ENCODE assay signal across 20 mouse cellular contexts in genomic region chr19:58878560-58878959, GRCm38 (mm10).
A peak's percentile ranks its signal among the peaks of the same experiment; 100 is the strongest.
DNase-seq lines count a peak whose midpoint lies in the region; ATAC-seq lines count a peak whose summit lies in the region.
"Had no signal": no experiment of that assay in that cellular context is flagged by ENCODE, and none has a peak within 500 bp of the region (broad histone marks: within the 10 kb centered on the region; RNA-seq: fewer than 3 reads in every experiment).

No protein-coding gene starts in this region.

- no peak overlapping the region for H3K4me2 ChIP-seq in intestine, embryonic 15.5 days (replicated peaks)
- no peak overlapping the region for H3K4me2 ChIP-seq in intestine, embryonic 16.5 days (ENCODE audit: low read depth, low read length)
- no peak overlapping the region for H3K4me2 ChIP-seq in lung, embryonic 16.5 days (ENCODE audit: low read depth, low read length)
- H3K4me2 ChIP-seq: embryonic facial prominence, embryonic 13.5 days; heart, embryonic 13.5 days; liver, embryonic 13.5 days had no signal

- peak; percentile 53; the same call in 1 of the 2 replicates for ATAC-seq in intestine, embryonic 15.5 days
- no peak for ATAC-seq in intestine, embryonic 16.5 days
- ATAC-seq in lung, embryonic 16.5 days (ENCODE audit: low read depth): peak; percentile 56; the same call in 1 of the 2 replicates
- ATAC-seq in CD4-positive, CD25-positive, alpha-beta regulatory T cell, adult 4 months: no peak
- ATAC-seq: forebrain, embryonic 16.5 days; hindbrain, embryonic 16.5 days had no signal

- peak; percentile 48 for DNase-seq in adrenal gland, postnatal 14 days
- DNase-seq in adrenal gland, adult 18-20 months (ENCODE audit: low spot score in 2 of 2): no peak
- DNase-seq in 3T3-L1 (ENCODE audit: low read depth, low spot score): peak; percentile 76
- DNase-seq in ovary, postnatal 36 days (ENCODE audit: low spot score): no peak
- DNase-seq: cerebellum, adult 11 months; cerebellum, postnatal 36 days; gastrocnemius, adult 2 months; layer of hippocampus, adult 9-11 months; liver, embryonic 13.5 days; right cerebral cortex, postnatal 25 days; thymus, postnatal 14 days had no signal

- 52% methylated on average over 2 of the region's 2 CpGs for WGBS in intestine, embryonic 15.5 days
- 62% methylated on average over 2 of the region's 2 CpGs for WGBS in intestine, embryonic 16.5 days
- 45% methylated on average over 2 of the region's 2 CpGs for WGBS in lung, embryonic 16.5 days

- H3K4me3 ChIP-seq in intestine, embryonic 15.5 days (replicated peaks): no peak overlapping the region
- no peak overlapping the region for H3K4me3 ChIP-seq in intestine, embryonic 16.5 days (ENCODE audit: low read length)
- no peak overlapping the region for H3K4me3 ChIP-seq in lung, embryonic 16.5 days (ENCODE audit: low read length)
- H3K4me3 ChIP-seq: embryonic facial prominence, embryonic 13.5 days; gastrocnemius, adult 2 months; heart, embryonic 13.5 days; limb, embryonic 10.5 days; liver, embryonic 13.5 days had no signal

- H3K27ac ChIP-seq in intestine, embryonic 15.5 days: no peak overlapping the region
- no peak overlapping the region for H3K27ac ChIP-seq in intestine, embryonic 16.5 days (ENCODE audit: low read length)
- no peak overlapping the region for H3K27ac ChIP-seq in lung, embryonic 16.5 days (ENCODE audit: low read length)
- H3K27ac ChIP-seq: embryonic facial prominence, embryonic 13.5 days; gastrocnemius, adult 2 months; heart, embryonic 13.5 days; limb, embryonic 10.5 days; liver, embryonic 13.5 days had no signal

- H3K9ac ChIP-seq in intestine, embryonic 15.5 days: no peak overlapping the region
- no peak overlapping the region for H3K9ac ChIP-seq in intestine, embryonic 16.5 days (ENCODE audit: low read depth, low read length)
- no peak overlapping the region for H3K9ac ChIP-seq in lung, embryonic 16.5 days (ENCODE audit: low read length)
- H3K9ac ChIP-seq: embryonic facial prominence, embryonic 13.5 days; heart, embryonic 13.5 days; liver, embryonic 13.5 days had no signal

- no peaks in the 10 kb centered on the region for H3K27me3 ChIP-seq in intestine, embryonic 15.5 days (replicated peaks)
- no peaks in the 10 kb centered on the region for H3K27me3 ChIP-seq in intestine, embryonic 16.5 days (replicated peaks; ENCODE audit: control insufficient read depth, insufficient read depth, low read length)
- H3K27me3 ChIP-seq in lung, embryonic 16.5 days (ENCODE audit: control insufficient read depth, insufficient read depth, low read depth, low read length): no peaks in the 10 kb centered on the region
- H3K27me3 ChIP-seq: embryonic facial prominence, embryonic 13.5 days; heart, embryonic 13.5 days; liver, embryonic 13.5 days had no signal

- peaks cover 12% of the 10 kb centered on the region for H3K4me1 ChIP-seq in intestine, embryonic 15.5 days (replicated peaks)
- peaks cover 4% of the 10 kb centered on the region for H3K4me1 ChIP-seq in intestine, embryonic 16.5 days (ENCODE audit: control insufficient read depth, insufficient read depth, low read length)
- peaks cover 7% of the 10 kb centered on the region for H3K4me1 ChIP-seq in lung, embryonic 16.5 days (replicated peaks; ENCODE audit: control insufficient read depth, insufficient read depth, low read length)
- H3K4me1 ChIP-seq: limb, embryonic 10.5 days; liver, embryonic 13.5 days had no signal

- H3K36me3 ChIP-seq in intestine, embryonic 15.5 days: no peaks in the 10 kb centered on the region
- no peaks in the 10 kb centered on the region for H3K36me3 ChIP-seq in intestine, embryonic 16.5 days (ENCODE audit: control insufficient read depth, insufficient read depth, low read length)
- no peaks in the 10 kb centered on the region for H3K36me3 ChIP-seq in lung, embryonic 16.5 days (ENCODE audit: control insufficient read depth, insufficient read depth, low read length)
- H3K36me3 ChIP-seq: embryonic facial prominence, embryonic 13.5 days; heart, embryonic 13.5 days; limb, embryonic 10.5 days; liver, embryonic 13.5 days had no signal

- H3K9me3 ChIP-seq in intestine, embryonic 15.5 days: no peaks in the 10 kb centered on the region
- no peaks in the 10 kb centered on the region for H3K9me3 ChIP-seq in intestine, embryonic 16.5 days (ENCODE audit: control insufficient read depth, low read length)
- H3K9me3 ChIP-seq in lung, embryonic 16.5 days (ENCODE audit: control insufficient read depth, low read length): no peaks in the 10 kb centered on the region
- H3K9me3 ChIP-seq: embryonic facial prominence, embryonic 13.5 days; heart, embryonic 13.5 days; limb, embryonic 10.5 days; liver, embryonic 13.5 days had no signal

Comparison
In these comparisons a context has a peak if more than half of its experiments do, and no peak if none do; other contexts are left out.
1. DNase-seq: peak in adrenal gland, postnatal 14 days (single experiment) and 3T3-L1 (single experiment); none in adrenal gland, adult 18-20 months (0 of 2) and ovary, postnatal 36 days (single experiment).
2. ATAC-seq: peak in intestine, embryonic 15.5 days (single experiment) and lung, embryonic 16.5 days (single experiment); none in intestine, embryonic 16.5 days (single experiment) and CD4-positive, CD25-positive, alpha-beta regulatory T cell, adult 4 months (single experiment).